Mouse (Mus musculus): Measurements from ENCODE around the gene Smim5.

Smim5 gene

GRCm38 (mm10) chr11:115899486-115900266 lies at the start of gene Smim5:
Gene Smim5 (plus strand): TSS chr11:115899966.
- 73% methylated on average over 16 of the region's 16 CpGs for WGBS

GRCm38 (mm10) chr11:115854674-115855073 lies 45.1 kb upstream of the Smim5 start:
- WGBS: 69% methylated on average over 6 of the region's 6 CpGs

DNA sequence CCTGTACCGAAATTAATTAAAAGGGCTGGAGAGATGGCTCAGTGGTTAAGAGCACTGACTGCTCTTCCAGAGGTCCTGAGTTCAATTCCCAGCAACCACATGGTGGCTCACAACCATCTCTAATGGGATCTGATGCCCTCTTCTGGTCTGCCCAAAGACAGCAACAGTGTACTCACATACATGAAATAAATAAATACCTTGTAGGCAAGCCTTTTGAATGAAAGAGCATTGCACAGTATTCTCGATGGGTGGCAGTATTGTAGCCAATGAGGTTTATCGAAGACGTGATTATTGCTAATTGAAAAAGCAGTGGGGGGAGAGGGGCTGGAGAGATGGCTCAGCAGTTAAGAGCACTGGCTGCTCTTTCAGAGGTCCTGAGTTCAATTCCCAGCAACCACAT lies 42.6 kb upstream of the Smim5 start:
- 91% methylated on average over 4 of the region's 4 CpGs for WGBS

GRCm38 (mm10) chr11:115857936-115858335 lies 41.8 kb upstream of the Smim5 start:
- 67% methylated on average over 13 of the region's 13 CpGs for WGBS

- WGBS: 23% methylated on average over 27 of the region's 27 CpGs
Observed at GRCm38 (mm10) chr11:115858354-115858753, 41.4 kb upstream of the Smim5 start, which contains the start of gene Myo15b. Gene Myo15b (plus strand): TSS chr11:115858406.

- WGBS: 3% methylated on average over 60 of the region's 75 CpGs
Observed at GRCm38 (mm10) chr11:115859143-115859945, 40.4 kb upstream of the Smim5 start.

DNA sequence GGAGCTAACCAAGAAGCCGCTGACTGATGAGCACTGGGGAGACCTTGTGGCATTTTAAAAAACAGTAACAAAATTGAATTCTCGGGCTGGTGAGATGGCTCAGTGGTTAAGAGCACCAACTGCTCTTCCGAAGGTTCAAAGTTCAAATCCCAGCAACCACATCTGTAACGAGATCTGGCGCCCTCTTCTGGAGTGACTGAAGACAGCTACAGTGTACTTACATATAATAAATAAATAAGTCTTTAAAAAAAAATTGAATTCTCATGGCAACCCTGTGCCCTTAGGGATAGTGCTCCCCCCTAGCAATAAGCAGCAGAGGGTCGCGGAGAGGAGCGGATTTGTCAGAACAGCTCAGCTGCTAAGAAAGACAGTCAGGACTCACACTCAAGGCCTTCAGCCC lies 35.9 kb upstream of the Smim5 start:
- 88% methylated on average over 8 of the region's 8 CpGs for WGBS

- WGBS: 87% methylated on average over 8 of the region's 8 CpGs
Observed at GRCm38 (mm10) chr11:115869393-115869792, 30.4 kb upstream of the Smim5 start.

- 79% methylated on average over 4 of the region's 4 CpGs for WGBS
Observed at GRCm38 (mm10) chr11:115872437-115872836, 27.3 kb upstream of the Smim5 start.

- WGBS: 87% methylated on average over 3 of the region's 3 CpGs
Observed at GRCm38 (mm10) chr11:115875935-115876334, 23.8 kb upstream of the Smim5 start.

DNA sequence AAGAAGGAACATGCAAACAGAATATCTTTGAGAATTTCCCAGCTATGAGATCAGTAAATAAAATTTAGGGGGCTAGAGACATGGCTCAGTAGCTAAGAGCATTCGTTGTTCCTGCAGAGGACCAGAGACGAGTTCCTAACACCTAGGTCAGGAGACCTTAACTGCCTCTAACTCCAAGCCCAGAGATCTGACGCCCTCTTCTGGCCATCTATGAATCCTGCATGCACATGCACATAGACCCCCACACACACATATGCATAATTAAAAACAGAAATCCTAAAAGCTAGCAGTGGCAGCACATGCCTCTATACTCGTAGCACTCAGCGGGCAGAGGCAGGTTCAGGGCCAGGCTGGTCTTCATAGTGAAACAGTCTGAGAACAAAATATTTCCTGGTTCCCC lies 23.3 kb upstream of the Smim5 start:
- 84% methylated on average over 5 of the region's 5 CpGs for WGBS

DNA sequence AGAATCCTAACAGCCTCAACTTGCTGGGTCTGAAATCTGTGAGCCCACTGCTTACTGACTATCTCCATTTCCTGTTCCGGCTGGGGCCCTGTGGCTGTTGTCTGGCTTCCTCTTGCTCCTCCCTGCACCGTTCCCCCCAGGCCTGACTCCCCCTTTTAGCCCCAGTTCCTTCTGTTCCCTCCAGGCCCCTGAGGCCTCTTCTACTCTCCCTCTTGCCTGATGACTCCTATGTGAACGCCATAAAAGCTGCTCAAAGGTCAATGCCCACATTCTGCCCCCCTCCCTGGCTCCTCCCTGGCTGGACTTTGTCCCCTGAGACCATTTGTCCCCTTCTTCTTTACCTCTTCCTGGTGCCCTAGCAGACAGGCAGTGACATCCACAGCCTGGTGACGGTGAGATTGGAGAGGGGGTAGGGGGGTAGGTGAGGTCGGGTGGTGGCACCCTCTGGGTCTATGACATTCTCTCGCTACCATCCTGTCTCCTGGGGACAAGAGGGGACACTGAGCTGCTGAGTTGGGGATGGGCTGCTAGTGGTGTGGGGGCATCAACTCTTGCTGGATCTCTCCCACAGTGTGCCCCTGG lies 22.5 kb upstream of the Smim5 start:
- 75% methylated on average over 6 of the region's 6 CpGs for WGBS

- 91% methylated on average over 8 of the region's 8 CpGs for WGBS
Observed at GRCm38 (mm10) chr11:115878071-115878470, 21.7 kb upstream of the Smim5 start.

DNA sequence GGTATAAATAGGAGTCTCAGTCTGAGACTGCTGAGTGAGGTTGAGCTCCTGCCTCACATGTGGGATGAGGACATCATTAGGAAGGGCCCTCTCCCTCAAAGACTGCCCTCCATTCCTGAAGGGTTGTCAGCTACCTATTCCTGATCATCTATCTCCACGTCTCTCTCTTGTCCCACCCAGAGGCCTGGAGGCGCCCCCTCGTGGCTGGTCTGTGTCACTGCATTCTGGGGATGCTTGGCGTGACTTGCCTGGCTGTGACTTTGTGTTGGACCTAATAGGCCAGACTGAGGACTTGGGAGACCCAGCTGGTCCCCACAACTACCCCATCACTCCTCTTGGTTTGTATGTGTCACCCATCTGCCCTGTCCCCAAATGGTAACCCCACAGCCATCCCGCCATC lies 18.8 kb upstream of the Smim5 start:
- 37% methylated on average over 5 of the region's 5 CpGs for WGBS

DNA sequence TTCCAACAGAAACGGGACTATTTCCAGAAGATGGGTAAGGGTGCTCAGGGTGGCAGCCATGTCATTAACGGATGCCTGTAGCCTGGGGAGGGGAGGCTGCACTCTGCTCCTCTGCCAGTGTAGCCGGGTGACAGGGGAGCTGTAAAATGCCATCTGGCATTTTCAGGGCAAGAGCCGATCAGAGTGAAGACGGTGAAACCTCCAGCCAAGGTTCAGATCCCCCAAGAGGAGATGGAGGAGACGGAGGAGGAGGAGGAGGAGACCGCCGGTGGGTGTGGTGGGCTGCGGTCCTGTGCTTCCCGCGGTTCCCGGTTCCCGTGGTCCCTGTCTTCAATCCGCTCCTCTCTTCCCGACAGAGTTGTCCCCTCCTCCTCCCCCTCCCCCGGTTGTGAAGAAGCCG lies 16.5 kb upstream of the Smim5 start:
- WGBS: 51% methylated on average over 17 of the region's 17 CpGs

DNA sequence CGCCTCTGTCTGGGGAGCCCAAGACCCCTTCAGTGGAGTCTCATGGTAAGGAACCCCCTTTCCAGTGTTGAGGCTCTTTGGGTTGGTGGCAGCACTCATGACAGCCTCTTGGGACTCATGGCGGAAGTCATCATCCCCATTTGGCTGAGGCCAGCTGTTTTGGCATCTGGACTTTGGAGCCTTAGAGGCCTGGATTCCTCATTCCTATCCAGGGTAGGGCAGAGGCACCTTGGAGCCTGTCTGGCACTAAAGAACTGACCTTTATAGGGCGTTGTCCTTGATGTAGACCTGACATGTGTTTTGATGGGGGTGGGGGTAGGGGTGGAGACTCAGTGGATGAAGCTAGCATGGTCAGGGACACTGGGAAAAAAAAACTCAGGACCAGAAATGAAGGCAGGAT lies 15.4 kb upstream of the Smim5 start:
- 94% methylated on average over 3 of the region's 3 CpGs for WGBS

GRCm38 (mm10) chr11:115885281-115885680 lies 14.5 kb upstream of the Smim5 start:
- WGBS: 78% methylated on average over 11 of the region's 11 CpGs

DNA sequence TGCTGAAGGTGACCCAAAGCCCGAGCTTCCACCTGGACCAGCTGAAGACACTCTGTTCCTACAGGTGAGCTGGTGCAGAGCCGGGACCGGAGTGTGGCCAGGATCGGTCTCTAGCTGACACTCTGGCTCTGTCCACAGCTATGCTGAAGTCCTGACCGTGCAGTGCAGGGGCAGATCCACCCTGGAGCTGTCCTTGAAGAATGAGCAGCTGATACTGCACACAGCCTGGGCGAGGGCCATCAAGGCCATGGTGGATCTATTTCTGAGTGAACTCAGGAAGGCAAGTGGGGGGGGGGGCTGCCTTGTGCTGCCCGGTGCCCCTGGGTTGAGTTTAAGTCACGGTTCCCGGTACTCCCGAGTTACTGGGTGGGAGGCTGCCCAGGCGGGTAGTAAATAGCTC lies 13.3 kb upstream of the Smim5 start:
- 89% methylated on average over 11 of the region's 11 CpGs for WGBS

DNA sequence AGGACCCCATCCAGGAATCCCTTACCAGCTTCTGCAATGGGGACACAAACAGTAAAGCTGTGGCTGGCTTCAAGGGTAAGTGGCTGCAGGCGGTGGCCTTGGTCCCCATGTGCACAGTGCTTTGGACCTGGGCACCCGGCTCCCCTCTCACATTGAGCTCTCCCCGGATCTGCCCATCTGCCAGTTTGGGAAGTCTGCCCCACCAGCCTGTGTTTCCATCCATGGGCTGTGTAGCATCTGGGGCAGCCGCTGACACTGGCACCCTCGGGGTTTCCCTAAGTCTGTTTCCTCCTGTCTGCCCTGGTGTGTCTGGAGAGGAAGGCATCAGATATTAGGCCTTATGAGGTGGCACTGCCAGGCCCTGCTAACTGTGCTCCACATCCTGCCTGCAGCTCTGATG lies 11.7 kb upstream of the Smim5 start:
- WGBS: 85% methylated on average over 5 of the region's 5 CpGs

- 89% methylated on average over 6 of the region's 6 CpGs for WGBS
Observed at GRCm38 (mm10) chr11:115889159-115889558, 10.6 kb upstream of the Smim5 start.

DNA sequence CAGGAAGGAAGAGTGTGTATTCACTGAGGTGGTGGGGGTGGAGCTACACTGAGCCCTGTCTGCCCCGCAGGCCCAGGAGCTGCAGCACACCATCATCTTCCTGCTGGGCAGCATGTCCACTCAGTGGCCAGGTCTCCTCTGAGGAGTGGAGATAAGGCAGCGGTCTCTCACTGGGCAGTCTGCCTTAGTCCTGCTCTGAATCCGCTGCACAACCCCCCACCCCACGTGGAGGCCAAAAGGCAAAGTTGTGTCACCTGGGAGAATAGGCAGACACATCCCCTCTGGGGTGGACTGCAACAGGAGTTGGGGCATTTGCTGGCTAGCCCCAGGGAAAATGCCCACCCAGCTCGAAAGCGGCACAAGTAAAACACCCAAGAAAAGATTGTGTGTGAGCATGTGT lies 7.6 kb upstream of the Smim5 start:
- 85% methylated on average over 6 of the region's 6 CpGs for WGBS

DNA sequence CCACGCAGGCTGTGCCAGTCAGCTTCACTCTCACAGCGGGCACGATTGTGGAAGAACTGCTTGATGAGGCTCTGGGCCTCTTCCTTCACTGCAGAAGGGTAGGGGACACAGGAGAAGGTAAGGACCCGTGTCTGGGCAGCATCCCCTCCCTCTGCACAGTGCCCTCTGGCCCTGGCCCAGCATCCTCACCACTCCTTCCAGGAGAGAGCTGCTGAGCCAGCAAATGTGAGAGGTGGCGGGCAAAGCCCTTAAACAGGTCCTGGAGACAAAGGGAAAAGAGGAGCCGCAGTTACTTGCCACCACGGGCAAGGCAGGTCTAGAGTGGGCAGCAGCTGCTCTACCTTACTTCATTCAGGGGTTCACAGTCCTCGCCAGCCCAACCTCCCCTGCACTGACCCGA lies 6.7 kb upstream of the Smim5 start:
- WGBS: 93% methylated on average over 9 of the region's 9 CpGs
